ENCODE assay signal across 8 mouse cellular contexts in genomic region chr12:55465401-55465983, GRCm38 (mm10). TPM values are rescaled to one million over a fixed set of nuclear protein-coding genes. Genes with fewer than 3 reads are reported as not detected.
DNase-seq lines count a peak whose midpoint lies in the region; ATAC-seq and TF ChIP-seq lines count a peak whose summit lies in the region.

No protein-coding gene starts in this region.

- H3K4me2 ChIP-seq in hindbrain, embryonic 13.5 days: no peak overlapping the region
- no peak overlapping the region for H3K4me2 ChIP-seq in hindbrain, embryonic 11.5 days (replicated peaks; ENCODE audit: low read depth, low read length)
- H3K4me2 ChIP-seq in embryonic facial prominence, embryonic 13.5 days: no peak overlapping the region
- peak overlapping the region; percentile 3; the same call in 1 of the 2 replicates for H3K4me2 ChIP-seq in limb, embryonic 15.5 days
- H3K4me2 ChIP-seq in stomach, postnatal 0 days (replicated peaks; ENCODE audit: low read depth): peak overlapping the region; percentile 38

- H3K27me3 ChIP-seq in hindbrain, embryonic 13.5 days: no peaks in the 10 kb centered on the region
- H3K27me3 ChIP-seq in hindbrain, embryonic 11.5 days (ENCODE audit: control insufficient read depth, insufficient read depth, low read length): no peaks in the 10 kb centered on the region; the same call in 1 of the 2 replicates
- peaks cover 8 to 19% of the 10 kb centered on the region in 2 experiments; a peak in 3 of 4 replicates for H3K27me3 ChIP-seq in MEL (ENCODE audit: control insufficient read depth in 1 of 2, insufficient read depth in 2 of 2, low read length in 2 of 2)
- peaks cover 5% of the 10 kb centered on the region; the same call in 1 of the 2 replicates for H3K27me3 ChIP-seq in embryonic facial prominence, embryonic 13.5 days
- H3K27me3 ChIP-seq in limb, embryonic 15.5 days: no peaks in the 10 kb centered on the region
- H3K27me3 ChIP-seq in stomach, postnatal 0 days (ENCODE audit: control insufficient read depth, insufficient read depth, low read length): no peaks in the 10 kb centered on the region

- H3K9ac ChIP-seq in hindbrain, embryonic 13.5 days: no peak overlapping the region
- H3K9ac ChIP-seq in hindbrain, embryonic 11.5 days (ENCODE audit: low read depth, low read length): no peak overlapping the region
- H3K9ac ChIP-seq in MEL (ENCODE audit: control insufficient read depth, low read depth, low read length, poor library complexity, severe bottlenecking): peak overlapping the region; percentile 35
- no peak overlapping the region for H3K9ac ChIP-seq in embryonic facial prominence, embryonic 13.5 days
- H3K9ac ChIP-seq in limb, embryonic 15.5 days: no peak overlapping the region
- peak overlapping the region; percentile 13; the same call in 1 of the 2 replicates for H3K9ac ChIP-seq in stomach, postnatal 0 days (ENCODE audit: low read length)

- no peaks in the 10 kb centered on the region for H3K79me2 ChIP-seq in MEL (ENCODE audit: control insufficient read depth, insufficient read depth, low read length, poor library complexity)

- no peak for TF ChIP-seq POLR2A in MEL (IDR thresholded peaks at IDR 0.05; ENCODE audit: control insufficient read depth in 1 of 2, insufficient read depth in 1 of 2, low read depth in 1 of 2, low read length in 2 of 2, poor library complexity in 1 of 2)

- peak overlapping the region; percentile 83; the same call in 1 of the 2 replicates for H3K27ac ChIP-seq in hindbrain, embryonic 13.5 days
- H3K27ac ChIP-seq in hindbrain, embryonic 11.5 days (ENCODE audit: low read depth, low read length): no peak overlapping the region
- no peak overlapping the region for H3K27ac ChIP-seq in MEL (ENCODE audit: control insufficient read depth, low read depth, low read length)
- peak overlapping the region; percentile 95; the same call in 1 of the 2 replicates for H3K27ac ChIP-seq in embryonic facial prominence, embryonic 13.5 days
- H3K27ac ChIP-seq in limb, embryonic 15.5 days: peak overlapping the region; percentile 80; the same call in 1 of the 2 replicates
- H3K27ac ChIP-seq in stomach, postnatal 0 days (replicated peaks): peak overlapping the region; percentile 75

- no peaks in the 10 kb centered on the region for H3K36me3 ChIP-seq in hindbrain, embryonic 13.5 days
- no peaks in the 10 kb centered on the region for H3K36me3 ChIP-seq in hindbrain, embryonic 11.5 days (ENCODE audit: control insufficient read depth, insufficient read depth, low read length)
- H3K36me3 ChIP-seq in MEL (ENCODE audit: control insufficient read depth in 1 of 2, insufficient read depth in 2 of 2, low read length in 2 of 2): no peaks in the 10 kb centered on the region
- no peaks in the 10 kb centered on the region for H3K36me3 ChIP-seq in embryonic facial prominence, embryonic 13.5 days
- H3K36me3 ChIP-seq in limb, embryonic 15.5 days: no peaks in the 10 kb centered on the region
- no peaks in the 10 kb centered on the region for H3K36me3 ChIP-seq in stomach, postnatal 0 days (ENCODE audit: control insufficient read depth, insufficient read depth, low read length)

- no peak for TF ChIP-seq EP300 in MEL (IDR thresholded peaks at IDR 0.05; ENCODE audit: low read depth in 1 of 2, low read length in 2 of 2)
- TF ChIP-seq EP300 in stomach, postnatal 0 days (optimal IDR thresholded peaks at IDR 0.05): no peak

- TF ChIP-seq RAD21 in MEL (IDR thresholded peaks at IDR 0.05; ENCODE audit: low read depth, low read length): no peak

- TF ChIP-seq CTCF in MEL (IDR thresholded peaks at IDR 0.05 in 2 of 3, conservative IDR thresholded peaks at IDR 0.05 in 1 of 3; ENCODE audit: control insufficient read depth in 1 of 3, insufficient read depth in 1 of 3, low read depth in 2 of 3, low read length in 3 of 3, poor library complexity in 1 of 3, severe bottlenecking in 1 of 3): no peak
- no peak for TF ChIP-seq CTCF in stomach, postnatal 0 days (IDR thresholded peaks at IDR 0.05; ENCODE audit: low read depth)

- H3K9me3 ChIP-seq in hindbrain, embryonic 13.5 days: no peaks in the 10 kb centered on the region
- H3K9me3 ChIP-seq in hindbrain, embryonic 11.5 days (ENCODE audit: control insufficient read depth, low read length): no peaks in the 10 kb centered on the region
- H3K9me3 ChIP-seq in MEL (replicated peaks; ENCODE audit: insufficient read depth, low read length): no peaks in the 10 kb centered on the region
- no peaks in the 10 kb centered on the region for H3K9me3 ChIP-seq in embryonic facial prominence, embryonic 13.5 days
- no peaks in the 10 kb centered on the region for H3K9me3 ChIP-seq in limb, embryonic 15.5 days
- H3K9me3 ChIP-seq in stomach, postnatal 0 days (ENCODE audit: control insufficient read depth, low read length): no peaks in the 10 kb centered on the region

- H3K4me1 ChIP-seq in hindbrain, embryonic 13.5 days (replicated peaks): peaks cover 44% of the 10 kb centered on the region
- peaks cover 6% of the 10 kb centered on the region for H3K4me1 ChIP-seq in hindbrain, embryonic 11.5 days (replicated peaks; ENCODE audit: control insufficient read depth, insufficient read depth, low read length)
- H3K4me1 ChIP-seq in MEL (ENCODE audit: control insufficient read depth in 1 of 2, insufficient read depth in 2 of 2, low read length in 2 of 2): peaks cover 5 to 7% of the 10 kb centered on the region in 2 experiments; a peak in 3 of 4 replicates
- peaks cover 73% of the 10 kb centered on the region for H3K4me1 ChIP-seq in embryonic facial prominence, embryonic 13.5 days
- peaks cover 60% of the 10 kb centered on the region for H3K4me1 ChIP-seq in limb, embryonic 15.5 days
- peaks cover 12% of the 10 kb centered on the region for H3K4me1 ChIP-seq in stomach, postnatal 0 days (replicated peaks; ENCODE audit: control insufficient read depth, insufficient read depth)

- H3K4me3 ChIP-seq in hindbrain, embryonic 13.5 days: no peak overlapping the region
- no peak overlapping the region for H3K4me3 ChIP-seq in hindbrain, embryonic 11.5 days (ENCODE audit: low read depth, low read length)
- H3K4me3 ChIP-seq in MEL (ENCODE audit: control insufficient read depth in 1 of 2, insufficient read depth in 1 of 2, low read depth in 2 of 2, low read length in 2 of 2): peak overlapping the region; percentile 66 to 97
- no peak overlapping the region for H3K4me3 ChIP-seq in embryonic facial prominence, embryonic 13.5 days
- no peak overlapping the region for H3K4me3 ChIP-seq in limb, embryonic 15.5 days
- H3K4me3 ChIP-seq in stomach, postnatal 0 days (ENCODE audit: low read depth, low read length): 0 out of 2 replicates have a peak overlapping the region, but pooled peaks have one; percentile 16

- 77% methylated on average over 17 of the region's 17 CpGs for WGBS in hindbrain, embryonic 13.5 days
- 80% methylated on average over 17 of the region's 17 CpGs for WGBS in hindbrain, embryonic 11.5 days
- whole genome bisulfite sequencing in embryonic facial prominence, embryonic 13.5 days: 74% methylated on average over 17 of the region's 17 CpGs
- 69% methylated on average over 17 of the region's 17 CpGs for WGBS in limb, embryonic 15.5 days
- 51% methylated on average over 17 of the region's 17 CpGs for WGBS in stomach, postnatal 0 days

- no peak for ATAC-seq in hindbrain, embryonic 13.5 days (ENCODE audit: low FRiP score)
- no peak for ATAC-seq in hindbrain, embryonic 11.5 days (ENCODE audit: low FRiP score)
- ATAC-seq in embryonic facial prominence, embryonic 13.5 days (ENCODE audit: insufficient number of reproducible peaks, insufficient read depth, low FRiP score, low TSS enrichment, low read depth): no peak
- no peak for ATAC-seq in limb, embryonic 15.5 days (ENCODE audit: insufficient number of reproducible peaks, low FRiP score, low TSS enrichment, low read depth)
- peak; percentile 40 for ATAC-seq in stomach, postnatal 0 days (ENCODE audit: low FRiP score, low TSS enrichment)

- no peak for DNase-seq in hindbrain, embryonic 11.5 days (ENCODE audit: low spot score)
- DNase-seq in MEL (ENCODE audit: low read depth, low spot score): peak; percentile 42
- peak; percentile 59 for DNase-seq in stomach, postnatal 0 days (ENCODE audit: low spot score)
- no peak for DNase-seq in layer of hippocampus, adult 11-12 months (ENCODE audit: low spot score)
- DNase-seq in frontal cortex, postnatal 36 days (ENCODE audit: low spot score in 2 of 2): no peak

TF ChIP-seq in MEL, 35 proteins besides CTCF, POLR2A, EP300 and RAD21:
- TF ChIP-seq ELF1 (IDR thresholded peaks at IDR 0.05; ENCODE audit: low read depth, low read length) (0 out of 2 replicates have a peak, but pooled peaks have one; percentile 17), UBTF (IDR thresholded peaks at IDR 0.05; ENCODE audit: borderline replicate concordance, insufficient read depth, low read depth, low read length) (no peak), RCOR1 (IDR thresholded peaks at IDR 0.05; ENCODE audit: low read depth, low read length) (no peak), MXI1 (IDR thresholded peaks at IDR 0.05; ENCODE audit: low read depth, low read length) (peak; percentile 41; the same call in 1 of the 2 replicates), ETS1 (IDR thresholded peaks at IDR 0.05; ENCODE audit: low read depth, low read length) (no peak), ZNF384 (IDR thresholded peaks at IDR 0.05; ENCODE audit: low read depth, low read length) (0 out of 2 replicates have a peak, but pooled peaks have one; percentile 50), GATA1 (IDR thresholded peaks at IDR 0.05; ENCODE audit: low read depth, low read length) (no peak), CHD1 (IDR thresholded peaks at IDR 0.05; ENCODE audit: low read depth, low read length) (no peak), MEF2A (IDR thresholded peaks at IDR 0.05; ENCODE audit: extremely low read depth, insufficient replicate concordance, low read depth, low read length, poor library complexity, severe bottlenecking) (no peak)

RNA-seq across cellular contexts. Expression of gene Nfkbia, which starts 27.0 kb away (rescaled TPM):
- 55.3 and 60.7 TPM in 2 replicates for polyA plus RNA-seq in hindbrain, embryonic 13.5 days (2015; fragmentation: Nextera tagmentation; extraction: Ambion mirVana)
- 43.3 and 46.9 TPM in 2 replicates for polyA plus RNA-seq in hindbrain, embryonic 11.5 days (2014; fragmentation: Nextera tagmentation; extraction: Ambion mirVana)
- total RNA-seq in MEL (2012; rRNA removed): 8.1 and 9.3 TPM in 2 replicates
- 10 to 100 TPM in 1 of 2 experiments, not detected in 1; 15.9 TPM for polyA plus RNA-seq in MEL (2012; ENCODE audit: insufficient read depth in 1 of 2, insufficient read length in 2 of 2, low read depth in 1 of 2, low replicate concordance in 2 of 2, missing spikeins in 1 of 2)
- polyA plus RNA-seq in embryonic facial prominence, embryonic 13.5 days (2015; fragmentation: Nextera tagmentation; extraction: Ambion mirVana): 117 and 126 TPM in 2 replicates
- polyA plus RNA-seq in limb, embryonic 15.5 days (2015; fragmentation: Nextera tagmentation; extraction: Ambion mirVana): 139 and 155 TPM in 2 replicates
- polyA plus RNA-seq in stomach, postnatal 0 days (2015; fragmentation: Nextera tagmentation; extraction: Ambion mirVana): 110 and 119 TPM in 2 replicates

Comparison
In these comparisons a context has a peak if more than half of its experiments do, and no peak if none do; other contexts are left out.
1. H3K27ac ChIP-seq: peak in hindbrain, embryonic 13.5 days (single experiment), embryonic facial prominence, embryonic 13.5 days (single experiment), limb, embryonic 15.5 days (single experiment) and stomach, postnatal 0 days (single experiment); none in hindbrain, embryonic 11.5 days (single experiment) and MEL (single experiment).
2. H3K4me2 ChIP-seq: peak in limb, embryonic 15.5 days (single experiment) and stomach, postnatal 0 days (single experiment); none in hindbrain, embryonic 13.5 days (single experiment), hindbrain, embryonic 11.5 days (single experiment) and embryonic facial prominence, embryonic 13.5 days (single experiment).
3. H3K4me3 ChIP-seq: peak in MEL (2 of 2) and stomach, postnatal 0 days (single experiment); none in hindbrain, embryonic 13.5 days (single experiment), hindbrain, embryonic 11.5 days (single experiment), embryonic facial prominence, embryonic 13.5 days (single experiment) and limb, embryonic 15.5 days (single experiment).
4. H3K9ac ChIP-seq: peak in MEL (single experiment) and stomach, postnatal 0 days (single experiment); none in hindbrain, embryonic 13.5 days (single experiment), hindbrain, embryonic 11.5 days (single experiment), embryonic facial prominence, embryonic 13.5 days (single experiment) and limb, embryonic 15.5 days (single experiment).
5. DNase-seq: peak in MEL (single experiment) and stomach, postnatal 0 days (single experiment); none in hindbrain, embryonic 11.5 days (single experiment), layer of hippocampus, adult 11-12 months (single experiment) and frontal cortex, postnatal 36 days (0 of 2).